28 mouse cellular contexts compared by ENCODE assay signal in the genomic region with DNA sequence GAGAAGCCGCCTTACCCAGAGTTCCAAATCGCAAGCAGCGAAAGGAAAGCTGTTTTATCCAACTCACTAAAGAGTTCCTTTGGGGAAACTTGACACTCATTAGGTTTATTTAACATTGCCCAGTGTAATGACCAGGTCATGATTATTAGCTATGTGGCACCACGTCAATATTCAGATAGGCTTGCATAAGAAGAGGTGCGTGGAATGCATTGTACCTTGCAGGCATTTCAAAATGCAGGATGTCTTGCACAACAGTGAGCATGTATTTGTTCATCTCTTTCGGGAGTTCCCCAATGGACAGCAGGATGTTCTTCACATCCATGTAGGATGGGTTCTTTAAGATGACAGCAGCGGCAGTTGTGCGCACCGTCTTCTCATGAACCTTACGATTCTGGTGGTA. TPM values are rescaled to one million over a fixed set of nuclear protein-coding genes. Genes with fewer than 3 reads are reported as not detected.
DNase-seq lines count a peak whose midpoint lies in the region; ATAC-seq and TF ChIP-seq lines count a peak whose summit lies in the region.
"Had no signal": no experiment of that assay in that cellular context is flagged by ENCODE, and none has a peak within 500 bp of the region (broad histone marks: within the 10 kb centered on the region; RNA-seq: fewer than 3 reads in every experiment).

No protein-coding gene starts in this region.

- no peaks in the 10 kb centered on the region for H3K27me3 ChIP-seq in intestine, embryonic 14.5 days (replicated peaks; ENCODE audit: control insufficient read depth, insufficient read depth, low read length)
- H3K27me3 ChIP-seq in intestine, embryonic 15.5 days (replicated peaks) = no peaks in the 10 kb centered on the region
- H3K27me3 ChIP-seq in liver, postnatal 0 days (ENCODE audit: insufficient read depth, low read length) = no peaks in the 10 kb centered on the region
- no peaks in the 10 kb centered on the region for H3K27me3 ChIP-seq in liver, embryonic 11.5 days (replicated peaks; ENCODE audit: control insufficient read depth, insufficient read depth, low read length)
- H3K27me3 ChIP-seq in forebrain, embryonic 12.5 days = no peaks in the 10 kb centered on the region
- no peaks in the 10 kb centered on the region for H3K27me3 ChIP-seq in midbrain, postnatal 0 days (ENCODE audit: insufficient read depth, low read length)
- H3K27me3 ChIP-seq: CH12.LX; embryonic facial prominence, embryonic 12.5 days; embryonic facial prominence, embryonic 15.5 days; forebrain, embryonic 13.5 days; hindbrain, embryonic 12.5 days; hindbrain, embryonic 15.5 days; Patski had no signal

- H3K36me3 ChIP-seq in intestine, embryonic 14.5 days (ENCODE audit: control insufficient read depth, insufficient read depth, low read length) = no peaks in the 10 kb centered on the region
- no peaks in the 10 kb centered on the region for H3K36me3 ChIP-seq in intestine, embryonic 15.5 days
- peaks cover 14% of the 10 kb centered on the region for H3K36me3 ChIP-seq in liver, postnatal 0 days (replicated peaks; ENCODE audit: insufficient read depth, low read length)
- H3K36me3 ChIP-seq in liver, embryonic 11.5 days (ENCODE audit: control insufficient read depth, insufficient read depth, low read length) = no peaks in the 10 kb centered on the region
- no peaks in the 10 kb centered on the region for H3K36me3 ChIP-seq in forebrain, embryonic 12.5 days (replicated peaks)
- H3K36me3 ChIP-seq in midbrain, postnatal 0 days (ENCODE audit: insufficient read depth, low read length) = peaks cover 3% of the 10 kb centered on the region; the same call in 1 of the 2 replicates
- H3K36me3 ChIP-seq: embryonic facial prominence, embryonic 12.5 days; embryonic facial prominence, embryonic 15.5 days; G1E; hindbrain, embryonic 12.5 days; hindbrain, embryonic 15.5 days had no signal

- TF ChIP-seq CTCF in liver, postnatal 0 days (IDR thresholded peaks at IDR 0.05; ENCODE audit: low read depth) = no peak
- no peak for TF ChIP-seq CTCF in midbrain, postnatal 0 days (IDR thresholded peaks at IDR 0.05)

- peak; percentile 62 for TF ChIP-seq EP300 in liver, postnatal 0 days (IDR thresholded peaks at IDR 0.05; ENCODE audit: low read depth)

- H3K4me2 ChIP-seq in intestine, embryonic 14.5 days (ENCODE audit: low read length) = no peak overlapping the region
- H3K4me2 ChIP-seq in intestine, embryonic 15.5 days (replicated peaks) = no peak overlapping the region
- H3K4me2 ChIP-seq in liver, postnatal 0 days (ENCODE audit: low read depth, low read length) = no peak overlapping the region
- H3K4me2 ChIP-seq in liver, embryonic 11.5 days = no peak overlapping the region
- no peak overlapping the region for H3K4me2 ChIP-seq in forebrain, embryonic 12.5 days
- no peak overlapping the region for H3K4me2 ChIP-seq in midbrain, postnatal 0 days (ENCODE audit: low read depth, low read length, poor library complexity, severe bottlenecking)
- H3K4me2 ChIP-seq: embryonic facial prominence, embryonic 12.5 days; embryonic facial prominence, embryonic 15.5 days; forebrain, embryonic 13.5 days; hindbrain, embryonic 12.5 days; hindbrain, embryonic 15.5 days had no signal

- WGBS in intestine, embryonic 14.5 days = 95% methylated on average over 10 of the region's 10 CpGs
- 93% methylated on average over 10 of the region's 10 CpGs for WGBS in intestine, embryonic 15.5 days
- WGBS in liver, postnatal 0 days (ENCODE audit: insufficient replicate concordance) = 81% methylated on average over 10 of the region's 10 CpGs
- 90% methylated on average over 10 of the region's 10 CpGs for WGBS in liver, embryonic 11.5 days
- 96% methylated on average over 10 of the region's 10 CpGs for WGBS in forebrain, embryonic 12.5 days
- WGBS in midbrain, postnatal 0 days = 96% methylated on average over 10 of the region's 10 CpGs

- no peaks in the 10 kb centered on the region for H3K9me3 ChIP-seq in intestine, embryonic 14.5 days (ENCODE audit: control insufficient read depth, low read length)
- no peaks in the 10 kb centered on the region for H3K9me3 ChIP-seq in intestine, embryonic 15.5 days
- no peaks in the 10 kb centered on the region for H3K9me3 ChIP-seq in liver, postnatal 0 days (ENCODE audit: low read length)
- H3K9me3 ChIP-seq in liver, embryonic 11.5 days (ENCODE audit: control insufficient read depth, low read length) = no peaks in the 10 kb centered on the region
- H3K9me3 ChIP-seq in forebrain, embryonic 12.5 days = no peaks in the 10 kb centered on the region
- H3K9me3 ChIP-seq in midbrain, postnatal 0 days (ENCODE audit: low read length) = no peaks in the 10 kb centered on the region
- H3K9me3 ChIP-seq: embryonic facial prominence, embryonic 12.5 days; embryonic facial prominence, embryonic 15.5 days; forebrain, embryonic 13.5 days; G1E; hindbrain, embryonic 12.5 days; hindbrain, embryonic 15.5 days had no signal

- no peak overlapping the region for H3K9ac ChIP-seq in intestine, embryonic 14.5 days (ENCODE audit: low read length)
- H3K9ac ChIP-seq in intestine, embryonic 15.5 days = no peak overlapping the region
- no peak overlapping the region for H3K9ac ChIP-seq in liver, postnatal 0 days (replicated peaks)
- no peak overlapping the region for H3K9ac ChIP-seq in liver, embryonic 11.5 days (ENCODE audit: low read depth, low read length)
- no peak overlapping the region for H3K9ac ChIP-seq in forebrain, embryonic 12.5 days
- H3K9ac ChIP-seq in midbrain, postnatal 0 days (replicated peaks; ENCODE audit: low read length, poor library complexity, severe bottlenecking) = no peak overlapping the region
- H3K9ac ChIP-seq: embryonic facial prominence, embryonic 12.5 days; embryonic facial prominence, embryonic 15.5 days; forebrain, embryonic 13.5 days; hindbrain, embryonic 12.5 days; hindbrain, embryonic 15.5 days had no signal

- H3K4me1 ChIP-seq in intestine, embryonic 14.5 days (replicated peaks; ENCODE audit: control insufficient read depth, insufficient read depth, low read length) = no peaks in the 10 kb centered on the region
- no peaks in the 10 kb centered on the region for H3K4me1 ChIP-seq in intestine, embryonic 15.5 days (replicated peaks)
- H3K4me1 ChIP-seq in liver, postnatal 0 days (ENCODE audit: insufficient read depth) = no peaks in the 10 kb centered on the region
- no peaks in the 10 kb centered on the region for H3K4me1 ChIP-seq in liver, embryonic 11.5 days (replicated peaks; ENCODE audit: control insufficient read depth, insufficient read depth, low read length)
- no peaks in the 10 kb centered on the region for H3K4me1 ChIP-seq in forebrain, embryonic 12.5 days
- no peaks in the 10 kb centered on the region for H3K4me1 ChIP-seq in midbrain, postnatal 0 days (ENCODE audit: insufficient read depth, low read length)
- H3K4me1 ChIP-seq: embryonic facial prominence, embryonic 12.5 days; embryonic facial prominence, embryonic 15.5 days; forebrain, embryonic 13.5 days; hindbrain, embryonic 12.5 days; hindbrain, embryonic 15.5 days had no signal

- DNase-seq in intestine, embryonic 14.5 days (ENCODE audit: low spot score) = peak; percentile 12
- peak; percentile 32 for DNase-seq in liver, postnatal 0 days
- DNase-seq in liver, embryonic 11.5 days (ENCODE audit: low spot score) = no peak
- peak; percentile 75 for DNase-seq in gonadal fat pad, adult 2 months (ENCODE audit: low read depth)
- no peak for DNase-seq in midbrain, postnatal 0 days (ENCODE audit: low spot score)
- DNase-seq: adrenal gland, postnatal 10 days; B cell, adult 2 months; cerebellum, adult 11 months; cerebellum, adult 2 months; cerebellum, adult 9-11 months; cerebellum, postnatal 25 days; gastrocnemius, postnatal 10 days; gastrocnemius, postnatal 36 days; heart, adult 18-20 months had no signal

- no peak overlapping the region for H3K27ac ChIP-seq in intestine, embryonic 14.5 days (ENCODE audit: low read depth)
- H3K27ac ChIP-seq in intestine, embryonic 15.5 days = no peak overlapping the region
- H3K27ac ChIP-seq in liver, postnatal 0 days (ENCODE audit: low read depth) = no peak overlapping the region
- H3K27ac ChIP-seq in liver, embryonic 11.5 days (ENCODE audit: low read depth, low read length) = no peak overlapping the region
- no peak overlapping the region for H3K27ac ChIP-seq in forebrain, embryonic 12.5 days
- H3K27ac ChIP-seq in midbrain, postnatal 0 days (ENCODE audit: low read depth, low read length) = no peak overlapping the region
- H3K27ac ChIP-seq: embryonic facial prominence, embryonic 12.5 days; embryonic facial prominence, embryonic 15.5 days; forebrain, embryonic 13.5 days; hindbrain, embryonic 12.5 days; hindbrain, embryonic 15.5 days had no signal

- no peak for ATAC-seq in intestine, embryonic 14.5 days (replicated peaks; ENCODE audit: low FRiP score, low TSS enrichment, low read depth)
- ATAC-seq in intestine, embryonic 15.5 days = no peak
- peak; percentile 84 for ATAC-seq in liver, postnatal 0 days
- no peak for ATAC-seq in liver, embryonic 11.5 days (replicated peaks; ENCODE audit: low FRiP score)
- ATAC-seq in forebrain, embryonic 12.5 days (ENCODE audit: low FRiP score) = no peak
- ATAC-seq in midbrain, postnatal 0 days (ENCODE audit: low FRiP score) = no peak
- ATAC-seq: forebrain, embryonic 13.5 days; forebrain, embryonic 16.5 days; Patski had no signal

- no peak overlapping the region for H3K4me3 ChIP-seq in intestine, embryonic 14.5 days (ENCODE audit: low read depth, low read length)
- no peak overlapping the region for H3K4me3 ChIP-seq in intestine, embryonic 15.5 days (replicated peaks)
- H3K4me3 ChIP-seq in liver, postnatal 0 days (ENCODE audit: low read depth, low read length) = no peak overlapping the region
- H3K4me3 ChIP-seq in liver, embryonic 11.5 days (ENCODE audit: low read depth, low read length) = no peak overlapping the region
- no peak overlapping the region for H3K4me3 ChIP-seq in forebrain, embryonic 12.5 days (replicated peaks)
- H3K4me3 ChIP-seq in midbrain, postnatal 0 days (ENCODE audit: low read depth, low read length) = no peak overlapping the region
- H3K4me3 ChIP-seq: embryonic facial prominence, embryonic 12.5 days; embryonic facial prominence, embryonic 15.5 days; forebrain, embryonic 13.5 days; hindbrain, embryonic 12.5 days; hindbrain, embryonic 15.5 days had no signal

RNA-seq across cellular contexts. Expression of a gene that starts 36.4 kb away (rescaled TPM):
- polyA plus RNA-seq in intestine, embryonic 14.5 days (2014; fragmentation: Nextera tagmentation; extraction: Ambion mirVana) = 11.8 and 13.6 TPM in 2 replicates
- 8.8 and 12.9 TPM in 2 replicates for polyA plus RNA-seq in intestine, embryonic 15.5 days (2015; fragmentation: Nextera tagmentation; extraction: Ambion mirVana)
- polyA plus RNA-seq in liver, postnatal 0 days (2015; fragmentation: Nextera tagmentation; extraction: Ambion mirVana) = 3.0 and 4.1 TPM in 2 replicates
- 13.1 and 13.5 TPM in 2 replicates for polyA plus RNA-seq in liver, embryonic 11.5 days (2014; fragmentation: Nextera tagmentation; extraction: Ambion mirVana)
- polyA plus RNA-seq in gonadal fat pad, adult 2 months (2012; rRNA removed) = 1.9 and 2.7 TPM in 2 replicates
- polyA plus RNA-seq in forebrain, embryonic 12.5 days (2016; fragmentation: Nextera tagmentation; extraction: Ambion mirVana) = 13.7 and 14.5 TPM in 2 replicates
- 2.5 and 5.3 TPM in 2 replicates for total RNA-seq in midbrain, postnatal 0 days (2014; rRNA removed)
- 8.4 and 9.5 TPM in 2 replicates for polyA plus RNA-seq in midbrain, postnatal 0 days (2015; fragmentation: Nextera tagmentation; extraction: Ambion mirVana)

RNA-seq across cellular contexts. Expression of a gene that starts 37.9 kb away (rescaled TPM):
- 45.3 and 58.6 TPM in 2 replicates for polyA plus RNA-seq in intestine, embryonic 14.5 days (2014; fragmentation: Nextera tagmentation; extraction: Ambion mirVana)
- 228 and 249 TPM in 2 replicates for polyA plus RNA-seq in intestine, embryonic 15.5 days (2015; fragmentation: Nextera tagmentation; extraction: Ambion mirVana)
- 83.2 and 86.4 TPM in 2 replicates for polyA plus RNA-seq in liver, postnatal 0 days (2015; fragmentation: Nextera tagmentation; extraction: Ambion mirVana)
- polyA plus RNA-seq in liver, embryonic 11.5 days (2014; fragmentation: Nextera tagmentation; extraction: Ambion mirVana) = 45.0 and 53.2 TPM in 2 replicates
- 4.0 and 5.0 TPM in 2 replicates for polyA plus RNA-seq in gonadal fat pad, adult 2 months (2012; rRNA removed)
- polyA plus RNA-seq in forebrain, embryonic 12.5 days (2016; fragmentation: Nextera tagmentation; extraction: Ambion mirVana) = 13.4 and 14.1 TPM in 2 replicates
- 4.9 and 8.1 TPM in 2 replicates for total RNA-seq in midbrain, postnatal 0 days (2014; rRNA removed)
- polyA plus RNA-seq in midbrain, postnatal 0 days (2015; fragmentation: Nextera tagmentation; extraction: Ambion mirVana) = 6.1 and 6.7 TPM in 2 replicates

RNA-seq across cellular contexts. Expression of a gene that starts 39.7 kb away (rescaled TPM):
- polyA plus RNA-seq in intestine, embryonic 14.5 days (2014; fragmentation: Nextera tagmentation; extraction: Ambion mirVana) = 0.19 and 0.31 TPM in 2 replicates
- 0.24 and 0.31 TPM in 2 replicates for polyA plus RNA-seq in intestine, embryonic 15.5 days (2015; fragmentation: Nextera tagmentation; extraction: Ambion mirVana)
- not detected in 2 replicates for polyA plus RNA-seq in liver, postnatal 0 days (2015; fragmentation: Nextera tagmentation; extraction: Ambion mirVana)
- polyA plus RNA-seq in liver, embryonic 11.5 days (2014; fragmentation: Nextera tagmentation; extraction: Ambion mirVana) = not detected in 2 replicates
- 0.05 TPM in 1 of 2 replicates, not detected in the other for polyA plus RNA-seq in gonadal fat pad, adult 2 months (2012; rRNA removed)
- not detected in 2 replicates for polyA plus RNA-seq in forebrain, embryonic 12.5 days (2016; fragmentation: Nextera tagmentation; extraction: Ambion mirVana)
- total RNA-seq in midbrain, postnatal 0 days (2014; rRNA removed) = not detected in 2 replicates
- polyA plus RNA-seq in midbrain, postnatal 0 days (2015; fragmentation: Nextera tagmentation; extraction: Ambion mirVana) = 0.11 and 0.12 TPM in 2 replicates
- total RNA-seq: adrenal gland, adult 18-20 months; common myeloid progenitor, adult 5-6 weeks; hematopoietic stem cell, adult 5-6 weeks had no signal
- polyA plus RNA-seq: embryonic facial prominence, embryonic 12.5 days; forebrain, embryonic 13.5 days; G1E; hindbrain, embryonic 12.5 days had no signal

RNA-seq across cellular contexts. Expression of a gene that starts 42.0 kb away (rescaled TPM):
- 0.07 and 0.13 TPM in 2 replicates for polyA plus RNA-seq in intestine, embryonic 14.5 days (2014; fragmentation: Nextera tagmentation; extraction: Ambion mirVana)
- 0.14 and 0.18 TPM in 2 replicates for polyA plus RNA-seq in intestine, embryonic 15.5 days (2015; fragmentation: Nextera tagmentation; extraction: Ambion mirVana)
- polyA plus RNA-seq in liver, postnatal 0 days (2015; fragmentation: Nextera tagmentation; extraction: Ambion mirVana) = 0.01 and 0.06 TPM in 2 replicates
- polyA plus RNA-seq in liver, embryonic 11.5 days (2014; fragmentation: Nextera tagmentation; extraction: Ambion mirVana) = 0.05 and 0.09 TPM in 2 replicates
- polyA plus RNA-seq in gonadal fat pad, adult 2 months (2012; rRNA removed) = 0.05 TPM in 2 replicates
- polyA plus RNA-seq in forebrain, embryonic 12.5 days (2016; fragmentation: Nextera tagmentation; extraction: Ambion mirVana) = 0.03 and 0.08 TPM in 2 replicates
- total RNA-seq in midbrain, postnatal 0 days (2014; rRNA removed) = 0.11 and 0.24 TPM in 2 replicates
- 0.04 and 0.05 TPM in 2 replicates for polyA plus RNA-seq in midbrain, postnatal 0 days (2015; fragmentation: Nextera tagmentation; extraction: Ambion mirVana)
- total RNA-seq: common myeloid progenitor, adult 5-6 weeks had no signal

Comparison
In these comparisons a context has a peak if more than half of its experiments do, and no peak if none do; other contexts are left out.
1. DNase-seq: peak in intestine, embryonic 14.5 days (single experiment), liver, postnatal 0 days (single experiment) and gonadal fat pad, adult 2 months (single experiment); none in liver, embryonic 11.5 days (single experiment) and midbrain, postnatal 0 days (single experiment).